Mouse (Mus musculus): Measurements from ENCODE around the gene Ror2.

Ror2 gene

DNA sequence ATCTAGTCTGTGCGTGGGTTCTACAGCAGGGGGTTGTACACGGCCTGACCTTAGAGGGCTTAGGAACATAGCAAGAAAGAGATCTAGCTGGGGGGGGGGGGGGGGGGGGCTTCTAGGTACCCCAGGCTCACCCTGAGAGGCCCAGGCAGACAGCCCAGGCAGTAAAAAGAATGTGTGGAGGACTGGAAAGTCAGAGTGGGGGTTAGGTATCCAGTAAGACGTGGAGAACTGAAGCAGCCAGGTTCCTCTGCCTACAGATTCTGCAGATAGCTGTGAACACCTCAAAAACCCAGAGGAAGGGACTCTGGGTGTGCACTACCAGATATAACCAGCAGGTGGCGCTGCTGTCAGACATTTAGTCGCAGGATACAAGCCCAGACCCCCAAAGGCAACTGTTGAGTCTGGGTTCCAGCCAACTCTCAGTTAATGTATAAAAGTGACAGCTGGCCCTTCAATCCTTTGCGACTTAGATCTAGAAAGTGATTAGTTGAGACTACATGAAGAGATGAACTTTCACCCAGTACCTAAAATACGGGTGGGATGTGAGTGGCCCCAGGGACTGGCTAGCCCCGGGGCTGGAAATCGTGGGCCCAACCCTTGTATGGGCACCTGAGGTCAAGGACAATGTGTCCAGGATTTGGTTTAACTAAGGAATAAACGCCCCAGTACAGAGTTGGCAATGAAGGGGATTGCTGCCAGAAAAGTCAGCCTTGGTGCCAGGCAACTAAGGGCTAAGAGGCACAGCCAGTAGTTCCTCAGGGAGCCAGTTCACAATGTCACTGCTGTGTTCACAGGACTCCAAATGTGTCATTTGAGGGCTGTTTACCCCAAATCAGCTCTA, 166.1 kb downstream of the Ror2 start:
- DNase-seq, result peak; percentile 88 to 93

DNA sequence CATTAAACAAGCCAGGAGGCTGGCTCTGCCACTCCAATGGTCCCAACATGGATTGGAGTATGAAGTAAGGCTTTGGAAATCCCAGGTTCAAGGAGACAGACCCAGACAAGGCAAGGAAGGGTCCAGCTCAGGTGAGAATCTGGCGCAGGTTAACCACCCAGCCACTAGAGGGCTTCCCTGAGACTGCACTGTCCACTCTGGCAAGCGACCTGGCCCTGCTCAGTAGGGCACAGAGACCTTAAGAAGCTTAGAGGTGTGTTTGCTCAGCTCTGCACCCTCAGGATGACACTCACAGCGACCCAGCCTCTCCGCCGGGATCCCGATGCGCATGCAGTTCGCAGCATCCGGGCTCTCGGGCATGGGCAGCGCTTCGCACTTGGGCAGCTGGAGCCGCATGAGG, 167.5 kb downstream of the Ror2 start:
- peak; percentile 53 to 59 for DNase-seq

DNA sequence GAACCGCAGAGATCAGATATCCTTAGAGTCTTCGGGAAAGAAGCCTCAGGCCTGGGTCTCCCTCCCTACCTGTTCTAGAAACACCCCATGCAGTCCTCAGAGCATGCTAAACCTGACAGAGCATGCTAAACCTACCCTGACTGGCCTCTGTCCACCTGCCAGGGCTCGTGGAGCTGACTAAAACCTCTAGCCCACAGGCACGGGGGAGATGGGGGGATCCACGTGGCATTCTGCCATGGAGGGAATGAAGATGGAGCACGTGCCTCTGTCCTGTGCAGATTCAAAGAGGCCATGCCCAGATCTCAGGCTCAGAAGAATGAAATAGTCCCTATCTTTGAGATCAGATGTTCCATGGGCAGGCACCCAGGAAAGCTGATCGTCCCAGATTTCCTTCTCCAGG, 168.0 kb downstream of the Ror2 start:
- DNase-seq, result no peak

DNA sequence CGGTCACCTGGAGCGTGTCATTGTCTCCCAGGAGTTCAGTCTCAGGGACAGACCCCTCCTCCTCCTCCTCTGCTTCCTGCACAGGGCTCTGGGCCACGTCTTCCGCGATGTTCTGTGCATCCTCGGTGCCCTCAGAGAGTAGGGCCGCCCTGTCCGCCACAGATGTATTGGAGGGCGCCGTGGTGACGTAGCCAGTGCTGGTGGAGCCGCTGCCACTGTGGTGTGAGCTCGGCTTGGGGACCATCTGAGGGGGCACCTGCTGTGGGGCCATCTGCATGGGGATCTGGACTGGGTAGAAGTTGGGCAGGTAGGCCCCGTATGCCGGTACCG, 175.7 kb downstream of the Ror2 start:
- DNase-seq, result no peak

DNA sequence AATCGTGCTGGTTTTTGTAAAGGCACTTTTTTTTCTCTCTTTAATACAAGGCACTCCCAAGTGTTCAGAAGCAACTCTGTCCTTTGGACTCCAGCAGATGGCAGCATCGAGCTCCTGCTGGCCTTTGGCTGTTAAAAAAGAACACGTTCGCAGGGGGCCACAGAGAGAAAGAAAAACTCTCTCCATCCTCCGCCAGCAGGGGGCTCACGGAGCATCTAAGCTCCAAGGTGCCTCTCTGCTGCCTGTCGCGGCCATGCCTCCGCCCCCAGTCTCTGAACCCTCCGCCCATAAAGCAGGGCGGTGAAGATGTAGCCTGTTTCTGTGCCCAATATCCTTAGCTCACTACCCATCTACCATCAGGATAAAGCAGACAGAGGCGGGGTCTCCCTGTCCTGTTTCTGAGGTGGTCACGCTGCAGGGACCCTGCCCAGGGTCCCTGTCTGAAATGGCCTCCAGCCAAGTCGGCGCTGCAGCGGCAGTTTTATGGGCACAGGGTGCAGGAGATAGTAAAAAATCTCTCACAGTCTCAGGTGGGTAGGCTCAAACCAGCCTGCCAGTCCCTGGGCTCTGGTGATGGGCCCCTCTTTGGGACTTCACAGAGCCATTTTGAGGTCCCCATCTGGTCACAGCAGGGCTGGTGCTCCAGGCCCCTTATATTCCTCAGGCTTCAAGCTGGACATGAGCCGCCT, 176.2 kb downstream of the Ror2 start:
- peak; percentile 92 to 96 for DNase-seq

DNA sequence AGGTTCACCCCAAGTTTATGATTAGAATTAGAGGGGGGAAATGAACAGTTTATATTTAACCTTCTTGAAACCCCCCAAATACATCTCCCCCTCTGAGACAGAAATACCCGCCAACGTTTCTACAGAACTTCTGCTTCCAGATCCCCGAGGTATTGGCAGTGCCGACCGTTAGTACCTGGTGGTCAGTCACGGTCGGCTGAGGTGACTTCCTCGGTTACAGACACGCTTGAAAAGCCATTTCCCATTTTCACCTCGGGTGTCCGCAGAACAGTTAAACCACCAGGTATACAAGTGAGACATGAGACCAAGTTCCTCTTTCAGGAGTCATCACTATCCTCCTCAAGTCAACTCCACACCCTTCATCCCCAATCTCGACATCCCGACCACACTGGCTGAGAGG, 179.2 kb downstream of the Ror2 start:
- no peak for DNase-seq

DNA sequence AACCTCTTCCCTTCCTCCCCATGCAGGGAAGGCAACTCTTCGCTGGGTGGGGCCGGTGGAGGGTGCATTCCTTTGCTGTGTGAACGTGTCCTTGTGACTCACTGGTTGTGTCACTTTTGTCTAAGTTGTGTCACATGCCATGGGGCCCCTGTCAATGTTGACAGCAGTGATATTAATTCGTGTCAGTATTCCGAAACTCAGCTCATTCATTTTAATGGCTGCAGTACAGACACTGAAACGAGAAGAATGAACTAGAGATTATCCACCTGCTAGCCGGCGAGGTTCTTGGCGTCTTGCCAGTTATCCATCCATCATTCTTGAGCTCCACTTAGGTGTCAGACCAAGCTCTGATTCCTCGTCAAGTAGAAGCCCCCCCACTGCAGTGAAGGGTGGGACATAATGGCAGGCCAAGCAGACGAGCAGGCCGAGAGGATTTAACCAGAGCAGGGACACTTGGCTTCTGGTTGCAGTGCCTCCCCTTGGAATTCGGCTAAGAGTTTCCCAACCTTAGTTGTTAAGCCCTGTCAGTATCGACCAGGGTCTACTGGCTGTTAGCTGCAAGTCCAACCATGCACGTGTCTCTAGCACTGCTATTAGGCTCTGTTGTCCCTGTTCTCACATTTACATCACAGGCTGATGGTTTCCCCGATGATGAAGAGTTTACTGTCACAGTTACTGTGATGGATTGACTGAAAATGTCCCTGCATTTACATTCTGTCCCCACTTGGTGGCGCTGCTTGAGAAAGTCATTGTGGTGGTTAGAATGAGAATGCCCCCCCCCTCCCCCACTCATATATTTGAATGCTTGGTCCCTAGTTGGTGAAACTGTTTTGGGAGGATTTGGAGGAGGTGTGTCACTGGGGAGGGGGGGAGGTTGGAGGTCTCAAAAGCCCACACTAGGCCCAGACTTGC, 185.9 kb downstream of the Ror2 start:
- DNase-seq, result peak in 1 of 2 experiments; percentile 21

DNA sequence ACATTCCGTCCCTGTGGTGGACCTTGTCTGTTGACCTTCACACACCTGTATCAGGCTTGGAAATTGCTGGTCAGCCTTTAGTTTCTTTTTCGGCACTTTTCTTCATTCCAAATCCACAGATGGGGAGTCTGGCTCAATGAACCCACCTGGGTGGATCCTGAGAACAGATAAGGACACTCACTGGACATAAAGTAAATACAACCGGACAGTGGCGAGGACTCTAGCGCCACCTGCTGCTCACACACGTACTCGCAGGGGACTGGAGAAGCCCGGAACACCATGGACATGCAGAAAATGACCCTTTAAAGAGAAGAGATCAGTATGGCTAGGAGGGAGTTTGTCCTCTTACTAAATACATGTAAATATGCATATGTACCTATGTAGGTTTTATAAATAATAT, 189.3 kb downstream of the Ror2 start:
- peak; percentile 69 to 82 for DNase-seq

DNA sequence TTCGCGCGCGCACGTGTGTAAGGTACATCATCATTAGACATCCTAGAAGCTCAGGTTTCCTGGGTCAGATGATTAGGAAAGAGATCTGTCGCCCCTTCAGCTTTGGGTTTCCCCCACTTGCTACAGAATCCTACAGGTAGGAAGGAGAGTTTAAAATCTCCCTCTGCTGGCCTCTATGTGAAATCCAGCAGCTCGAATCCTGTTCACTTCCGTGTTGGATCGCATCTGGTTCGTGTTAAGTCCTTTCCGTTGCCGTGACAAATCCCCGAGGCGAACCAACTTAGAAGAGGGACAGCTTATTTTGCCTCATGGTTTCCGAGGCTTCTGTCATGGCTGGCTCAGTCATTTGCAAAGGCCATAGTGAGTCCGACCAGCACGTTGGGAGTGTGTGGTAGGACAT, 190.7 kb downstream of the Ror2 start:
- no peak for DNase-seq

DNA sequence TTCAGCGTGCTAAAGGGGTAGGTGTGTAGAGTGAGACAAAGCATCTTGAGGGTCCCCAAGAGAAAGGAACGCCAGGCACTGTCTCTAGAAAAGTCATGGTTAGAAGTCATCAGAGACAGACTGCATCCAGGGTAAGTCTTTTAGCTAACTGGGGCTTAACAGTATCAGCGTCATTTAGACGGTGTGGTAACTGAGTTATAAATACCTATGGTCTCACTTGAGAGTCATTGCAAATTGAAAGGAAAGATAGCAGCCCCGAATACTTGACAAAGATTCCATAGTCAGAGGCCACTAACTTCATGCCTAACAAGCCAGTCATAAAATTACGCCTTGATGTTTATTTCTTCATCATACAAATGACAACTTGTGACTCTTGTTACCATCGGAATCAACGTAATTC, 191.3 kb downstream of the Ror2 start:
- no peak for DNase-seq

DNA sequence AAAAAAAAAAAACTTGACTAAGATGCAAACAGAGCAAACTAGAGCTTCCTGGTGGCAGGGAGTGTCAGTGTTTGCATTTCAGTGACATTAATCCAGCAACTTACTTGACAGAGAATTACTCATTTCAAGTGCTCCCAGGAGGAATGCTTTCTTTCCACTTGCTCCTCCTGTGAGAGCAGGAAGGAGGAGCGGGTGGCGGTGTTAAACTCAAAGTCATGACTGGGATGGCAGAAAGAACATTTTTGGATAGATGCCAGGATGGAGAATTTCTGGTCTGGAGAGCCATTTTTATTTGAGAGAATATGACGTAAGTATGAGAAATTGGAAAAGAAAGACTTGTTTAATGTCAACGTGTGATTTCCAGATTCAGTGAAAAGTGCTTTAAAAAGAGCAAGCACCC, 192.5 kb downstream of the Ror2 start:
- no peak for DNase-seq

DNA sequence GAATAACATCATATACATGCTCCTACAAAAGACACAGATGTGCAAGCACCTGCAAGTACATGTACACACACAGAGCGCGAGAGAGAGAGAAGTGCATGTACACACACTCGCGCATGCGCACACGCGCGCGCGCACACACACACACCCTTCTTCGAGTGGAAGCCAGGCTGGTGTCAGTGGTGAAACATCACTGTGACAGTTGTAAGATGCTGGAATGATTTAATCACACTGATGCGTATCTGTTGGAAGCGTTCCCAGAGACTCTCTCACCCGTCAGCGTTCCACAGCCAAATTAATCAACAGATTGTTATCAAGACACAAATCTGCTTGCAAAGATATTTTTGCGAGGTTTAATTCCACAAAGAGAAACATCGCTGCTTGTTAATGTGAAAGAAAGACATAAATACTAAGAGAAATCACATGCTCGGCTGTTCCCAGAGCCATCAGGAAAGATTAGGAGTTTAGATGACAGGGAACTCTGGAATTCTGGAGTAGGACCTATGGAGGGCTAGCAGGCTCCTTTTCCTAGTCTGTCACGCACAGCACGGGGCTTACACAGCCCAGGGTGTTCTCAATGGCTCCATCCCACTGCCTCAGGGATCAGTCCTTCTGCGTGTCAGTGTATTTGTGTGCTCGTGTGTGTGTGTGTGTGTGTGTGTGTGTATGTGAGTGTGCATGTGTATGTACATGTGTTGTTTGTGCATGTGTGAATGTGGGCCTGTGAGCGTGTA, 199.2 kb downstream of the Ror2 start:
- no peak for DNase-seq

DNA sequence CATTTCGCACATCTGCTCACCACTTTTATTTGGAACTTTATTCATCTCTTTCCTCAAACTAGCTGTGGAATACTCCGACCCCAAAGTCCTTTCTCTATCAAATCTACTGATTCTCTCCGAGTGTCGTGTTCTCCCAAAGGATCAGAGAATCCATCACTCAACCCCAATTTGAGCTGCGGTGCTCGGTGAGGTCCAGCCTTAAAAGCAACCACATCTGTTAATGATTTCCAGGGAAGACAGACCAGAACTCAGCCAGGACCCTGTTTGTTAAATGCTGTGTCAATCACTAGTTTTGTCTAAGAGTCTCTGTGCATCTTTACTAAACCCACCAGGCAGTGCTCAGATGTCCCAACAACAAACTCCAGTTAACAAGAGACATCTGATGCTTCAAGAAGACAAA, 204.1 kb downstream of the Ror2 start:
- no peak for DNase-seq

DNA sequence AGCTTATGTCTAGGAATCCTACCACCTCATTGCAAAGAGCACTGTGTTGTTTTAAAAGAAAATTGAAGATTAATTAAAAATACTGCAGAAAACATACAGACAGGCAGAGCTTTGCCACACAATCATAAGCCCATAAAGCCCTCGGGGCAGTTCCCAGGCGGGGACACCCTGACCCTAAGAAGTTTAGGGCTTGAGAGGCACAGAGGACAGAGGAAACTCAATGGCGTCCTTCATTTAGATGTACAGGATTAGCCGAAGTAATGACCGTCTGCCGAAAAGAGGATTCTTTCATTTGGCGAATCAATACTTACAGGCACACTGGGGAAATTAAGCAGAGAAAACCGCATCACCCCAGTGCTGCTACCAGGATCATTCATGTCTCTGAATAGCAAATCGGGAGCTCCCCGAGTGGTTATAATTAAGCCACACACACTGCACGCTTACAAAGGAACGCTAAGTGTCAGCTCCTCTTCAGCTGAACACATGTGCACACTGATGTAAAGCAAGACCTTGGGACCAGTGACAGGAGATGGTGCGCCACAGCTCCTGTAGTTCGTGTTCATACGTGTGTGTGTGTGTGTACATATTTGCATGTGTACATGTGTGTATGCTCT, 208.1 kb downstream of the Ror2 start:
- DNase-seq, result no peak

DNA sequence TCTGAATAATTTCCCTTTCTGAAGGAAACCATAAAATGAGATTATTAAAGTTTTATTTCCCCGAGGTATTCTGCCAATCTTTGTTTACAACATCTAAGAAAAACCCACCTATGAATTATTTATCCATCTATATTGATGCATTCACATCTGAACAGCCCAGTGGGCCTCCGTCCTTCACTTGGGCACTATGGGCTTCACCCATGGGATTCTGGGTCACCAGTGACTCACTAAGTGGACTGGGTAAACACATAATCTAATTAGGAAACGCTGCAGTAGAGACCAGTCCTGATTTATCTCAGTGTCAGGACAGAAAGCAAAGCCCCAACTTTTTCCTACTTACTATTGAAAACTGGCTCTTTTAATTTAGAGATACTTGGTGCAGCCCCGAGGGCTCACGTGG, 210.9 kb downstream of the Ror2 start:
- no peak for DNase-seq

DNA sequence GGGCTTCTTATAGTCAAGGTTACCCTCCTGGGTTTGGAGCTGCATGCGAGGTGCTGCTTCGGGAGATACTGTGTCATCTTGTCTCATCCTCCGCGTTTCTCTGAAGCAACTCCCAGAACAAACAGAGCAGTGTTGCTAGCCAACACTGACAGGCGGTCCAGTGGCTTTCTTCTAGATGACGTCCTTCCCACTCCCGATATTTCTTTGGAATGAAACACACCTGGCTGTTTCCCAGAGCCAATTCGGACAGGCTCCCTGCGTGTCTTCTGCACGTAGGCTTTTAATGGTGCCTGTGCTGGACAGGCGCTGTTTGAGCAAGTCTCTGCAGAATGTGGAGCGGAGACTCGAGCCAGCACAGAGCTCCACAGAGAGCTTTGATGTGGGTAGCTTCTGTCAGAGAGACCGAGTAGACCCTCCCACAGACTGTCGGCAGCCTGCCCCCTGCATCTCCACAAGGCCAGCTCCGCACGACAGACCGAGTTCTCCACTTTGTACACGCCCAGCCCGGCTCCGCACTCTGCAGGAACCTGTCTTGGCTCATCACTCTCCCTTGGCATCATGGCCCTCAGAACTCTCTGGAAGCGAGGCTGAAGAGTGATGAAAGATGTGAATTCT, 216.7 kb downstream of the Ror2 start:
- DNase-seq, result no peak

DNA sequence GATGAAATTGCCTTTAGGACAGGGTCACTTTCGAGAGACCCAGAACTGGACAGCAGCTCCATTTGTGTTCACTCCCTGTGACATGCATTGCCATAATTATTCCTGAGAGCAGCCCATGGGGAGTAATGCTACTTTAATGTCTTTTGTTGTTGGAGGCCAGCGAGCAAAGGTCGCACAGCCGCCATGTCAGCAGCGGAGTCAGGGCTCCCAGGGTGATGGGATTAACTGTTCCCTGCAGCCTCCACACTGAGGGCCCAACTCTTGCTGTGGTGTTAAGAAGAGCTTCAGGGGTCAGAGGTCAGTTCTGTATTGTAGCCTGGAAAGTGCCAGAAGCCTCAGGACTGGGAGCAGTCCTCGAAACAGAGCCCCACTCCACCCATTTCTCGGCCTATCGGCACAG, 217.5 kb downstream of the Ror2 start:
- DNase-seq, result peak; percentile 43 to 80

DNA sequence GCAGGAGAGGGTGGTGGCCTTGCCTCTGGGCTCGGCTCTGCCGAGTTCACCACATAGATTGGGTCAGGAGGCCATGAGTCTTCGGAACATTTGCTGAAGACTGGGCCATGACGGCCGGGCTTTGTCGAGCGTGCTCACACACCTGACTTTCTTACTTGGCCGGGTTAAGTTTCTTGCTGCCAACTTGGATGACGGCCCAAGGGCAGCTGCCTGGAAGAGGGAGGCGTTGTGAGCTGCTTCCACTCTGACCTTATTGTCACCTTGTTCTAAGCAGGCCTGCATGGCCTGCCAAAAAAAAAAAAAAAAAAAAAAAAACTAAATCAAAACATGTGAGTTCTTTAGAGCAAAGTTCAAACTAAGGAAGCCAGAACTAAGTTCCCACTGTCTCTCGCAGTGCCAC, 218.0 kb downstream of the Ror2 start:
- DNase-seq, result peak; percentile 90 to 97

DNA sequence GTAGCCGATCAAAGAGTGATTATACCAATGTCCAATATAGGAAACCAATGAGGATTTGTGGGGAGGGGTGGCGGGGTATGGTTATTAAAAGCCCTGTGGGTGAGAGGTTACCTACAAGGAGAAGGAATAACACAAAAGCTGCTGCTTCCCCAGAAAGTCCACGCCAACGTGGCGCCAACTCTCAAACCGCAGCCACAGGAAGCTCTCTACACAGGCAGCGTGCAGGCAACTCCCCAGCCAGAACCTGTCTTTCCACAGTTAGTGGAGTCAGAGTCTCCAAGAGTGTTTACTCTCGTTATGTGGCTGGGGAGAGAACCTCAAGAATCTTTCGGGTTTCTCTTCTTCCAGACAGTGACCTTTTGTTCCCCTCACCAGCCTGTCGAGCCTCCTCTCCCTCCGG, 220.8 kb downstream of the Ror2 start:
- DNase-seq, result no peak

DNA sequence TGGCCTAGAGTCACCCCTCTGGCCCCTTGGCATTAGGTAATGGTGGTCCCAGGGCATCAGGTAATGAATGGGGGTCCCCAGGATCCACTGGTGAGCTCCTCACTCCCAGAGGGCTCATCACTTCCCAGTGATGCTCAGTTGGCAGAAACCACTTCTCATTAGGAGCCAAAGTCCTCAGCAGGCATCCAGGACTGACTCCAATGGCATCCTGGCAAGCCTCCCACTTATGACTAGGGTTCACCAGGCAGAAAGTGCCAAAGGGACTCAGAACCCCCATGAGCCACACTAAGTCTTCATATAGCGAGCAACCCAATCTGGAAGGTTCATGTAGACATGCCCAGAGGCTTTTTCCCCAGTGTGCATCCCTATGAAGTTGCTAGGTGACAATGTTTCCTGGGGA, 221.2 kb downstream of the Ror2 start:
- DNase-seq, result peak; percentile 76 to 78

Measured in kidney, postnatal 25 days (tissue).